Mouse (Mus musculus) C2C12 (cell line): ENCODE results near the gene Prkab2.

ENCODE experiments used
- CEBPB ChIP-seq: IDR thresholded peaks from one replicate; pipeline ENCODE4 v1.6.1; 2011; ENCODE audit warnings: low read depth, mild to moderate bottlenecking, control low read depth, moderate library complexity
- CTCF ChIP-seq: IDR thresholded peaks from one replicate; pipeline ENCODE4 v1.5.1; 2011; ENCODE audit not compliant: control insufficient read depth, insufficient read depth, insufficient read length
- MAX ChIP-seq: IDR thresholded peaks from one replicate; pipeline ENCODE4 v1.6.1; 2011; ENCODE audit warnings: mild to moderate bottlenecking, control low read depth
- MYOD1 ChIP-seq: IDR thresholded peaks from one replicate; pipeline ENCODE4 v1.6.1; 2011; ENCODE audit warnings: low read depth; ENCODE audit not compliant: control insufficient read depth, insufficient read length
- MYOG ChIP-seq: IDR thresholded peaks from one replicate; pipeline ENCODE4 v1.6.1; 2011; ENCODE audit not compliant: control insufficient read depth, insufficient read length; ENCODE audit errors: extremely low read depth
- USF1 ChIP-seq: IDR thresholded peaks from one replicate; pipeline ENCODE4 v1.6.1; 2011; ENCODE audit warnings: low read depth, mild to moderate bottlenecking, control low read depth, moderate library complexity

GRCm38 (mm10) chr3:97630746-97631145, 27.2 kb upstream of the Prkab2 start:
- TF ChIP-seq CTCF: no peak
- no peak for TF ChIP-seq CEBPB
- no peak for TF ChIP-seq USF1
- TF ChIP-seq MYOD1: no peak
- no peak for TF ChIP-seq MAX
- no peak for TF ChIP-seq MYOG
